Mouse (Mus musculus): Measurements from ENCODE around the gene Pgr15l.

Gene Pgr15l

DNA sequence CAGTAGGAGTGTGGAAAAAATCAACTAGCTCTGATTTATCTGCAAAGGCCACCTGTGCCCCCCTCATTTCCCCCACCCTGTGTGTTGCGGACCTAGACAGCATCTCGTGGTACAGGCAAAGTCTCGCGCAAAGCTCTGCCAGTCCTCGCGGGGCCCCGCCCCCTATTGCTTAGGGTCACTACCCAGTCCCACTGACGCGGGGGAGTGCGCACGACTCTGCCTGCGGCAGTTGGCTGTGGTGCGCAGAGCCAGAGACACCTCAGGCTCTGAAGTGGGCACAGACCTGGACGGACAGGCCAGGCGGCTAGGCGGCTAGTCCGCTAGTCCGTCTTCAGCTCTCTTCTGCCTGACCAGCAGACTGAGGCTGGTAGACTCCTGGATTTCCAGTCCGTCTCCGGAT, at the start of gene Pgr15l:
Gene Pgr15l, plus strand, starts transcription at position 228 of the 400 bp plus-strand sequence.
- no peak for DNase-seq

DNA sequence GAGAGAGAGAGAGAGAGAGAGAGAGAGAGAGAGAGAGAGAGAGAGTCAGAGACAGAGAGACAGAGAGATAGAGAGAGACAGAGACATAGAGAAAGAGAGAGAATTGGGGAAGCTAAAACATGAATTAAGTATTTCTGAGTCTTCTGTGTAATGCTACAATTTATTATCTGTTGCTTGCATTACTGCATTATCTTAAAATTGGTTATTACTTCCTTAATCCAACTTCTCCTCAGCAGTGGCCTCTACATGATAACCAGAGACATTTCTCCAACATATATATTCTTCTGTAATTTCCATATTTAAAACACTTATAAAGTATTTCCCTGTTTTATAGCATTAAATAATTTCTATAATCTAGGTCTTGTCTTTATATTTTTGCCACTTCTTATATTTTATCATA, 44.9 kb upstream of the Pgr15l start:
- DNase-seq: no peak

DNA sequence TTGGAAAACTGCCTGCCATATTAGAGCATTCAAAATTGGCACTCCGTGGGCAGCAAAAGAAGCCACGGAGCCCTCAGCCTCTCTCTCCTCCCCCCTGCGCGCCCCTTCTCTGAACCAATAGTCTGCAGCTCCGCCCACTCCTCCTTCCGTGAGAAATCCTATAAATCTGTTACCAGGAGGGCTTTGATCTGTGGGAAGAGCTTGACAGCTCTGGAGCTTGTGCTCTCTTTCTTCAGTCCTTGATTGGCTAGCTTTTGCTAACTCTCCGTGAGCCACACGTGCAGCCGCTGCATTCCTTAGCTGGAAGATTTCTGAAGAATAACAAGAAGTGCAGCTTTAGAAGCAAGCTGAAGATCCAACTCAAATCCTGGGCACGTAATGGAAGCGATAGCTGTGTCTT, 2.6 kb upstream of the Pgr15l start:
- no peak for DNase-seq
